Mouse (Mus musculus): ENCODE measurements around the gene Cars. TPM values are rescaled to one million over a fixed set of nuclear protein-coding genes. Genes with fewer than 3 reads are reported as not detected.
"Not testable (repeated sequence)": the region's sequence is repeated elsewhere in the genome, so short reads cannot be mapped to it uniquely, and the experiment has no call there.

Cars gene
- 19.3 and 21.1 TPM in 2 replicates for polyA plus RNA-seq (2015; fragmentation: Nextera tagmentation; extraction: Ambion mirVana)

DNA sequence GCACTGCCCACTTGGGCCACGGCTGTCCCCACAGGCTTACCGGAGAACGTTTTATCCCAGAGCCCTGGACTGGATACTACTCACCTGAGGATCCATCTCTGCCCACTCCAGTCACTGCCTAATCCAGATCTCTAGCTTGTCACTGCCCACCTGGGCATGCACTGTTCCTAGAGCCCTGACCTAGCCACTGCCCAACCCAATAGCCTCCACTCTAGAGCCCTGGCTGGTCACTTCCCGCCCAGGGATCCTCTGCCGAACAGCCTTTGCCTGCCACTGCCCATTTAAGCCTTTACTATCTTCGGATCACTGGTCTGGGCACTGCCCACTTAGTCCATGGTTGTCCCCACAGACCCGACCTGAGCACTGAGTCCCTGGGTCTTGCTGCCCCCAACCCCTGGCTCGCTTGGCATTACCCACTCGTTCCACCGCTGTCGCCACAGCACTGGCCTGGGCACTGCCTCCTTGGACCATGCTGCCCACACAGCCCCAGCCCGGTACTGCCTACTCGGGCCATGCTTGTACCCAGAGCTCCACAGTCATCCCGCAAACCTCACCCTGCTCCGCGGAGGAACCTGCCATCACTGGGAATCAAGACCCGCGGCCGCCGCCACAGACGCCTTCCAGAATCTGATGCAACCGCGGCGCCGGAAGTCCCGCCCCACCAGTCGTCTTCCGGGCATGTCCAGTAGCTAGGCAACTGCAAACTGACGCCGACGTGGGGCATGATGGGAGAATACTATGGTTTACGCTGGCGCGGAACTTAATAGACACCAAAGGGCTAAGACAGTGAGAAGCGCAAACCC lies at the start of gene Cars:
TSS of gene Cars (minus strand) at position 663 of the 803 bp plus-strand sequence.
- H3K9ac ChIP-seq (ENCODE audit: low read depth, low read length) = peak within 1 kb of the TSS; percentile 86
- no peak for TF ChIP-seq CTCF (IDR thresholded peaks at IDR 0.05; ENCODE audit: low read depth)
- peak; percentile 97 for ATAC-seq
- H3K9me3 ChIP-seq (ENCODE audit: control insufficient read depth) = no peaks in the 10 kb centered on the region
- 1% methylated on average over 35 of the region's 35 CpGs for WGBS
- peak within 1 kb of the TSS; percentile 93 for H3K4me3 ChIP-seq (ENCODE audit: low read depth, low read length)
- H3K4me2 ChIP-seq (replicated peaks; ENCODE audit: low read depth) = peak within 1 kb of the TSS; percentile 88
- peaks cover 7% of the 10 kb centered on the region for H3K4me1 ChIP-seq (replicated peaks; ENCODE audit: control insufficient read depth, insufficient read depth, low read length)
- H3K27ac ChIP-seq (ENCODE audit: low read depth, low read length) = no peak within 1 kb of the TSS
- H3K36me3 ChIP-seq (ENCODE audit: control insufficient read depth, insufficient read depth) = peaks cover 8% of the 10 kb centered on the region; the same call in 1 of the 2 replicates
- no peaks in the 10 kb centered on the region for H3K27me3 ChIP-seq (replicated peaks; ENCODE audit: control insufficient read depth, insufficient read depth, low read length)

DNA sequence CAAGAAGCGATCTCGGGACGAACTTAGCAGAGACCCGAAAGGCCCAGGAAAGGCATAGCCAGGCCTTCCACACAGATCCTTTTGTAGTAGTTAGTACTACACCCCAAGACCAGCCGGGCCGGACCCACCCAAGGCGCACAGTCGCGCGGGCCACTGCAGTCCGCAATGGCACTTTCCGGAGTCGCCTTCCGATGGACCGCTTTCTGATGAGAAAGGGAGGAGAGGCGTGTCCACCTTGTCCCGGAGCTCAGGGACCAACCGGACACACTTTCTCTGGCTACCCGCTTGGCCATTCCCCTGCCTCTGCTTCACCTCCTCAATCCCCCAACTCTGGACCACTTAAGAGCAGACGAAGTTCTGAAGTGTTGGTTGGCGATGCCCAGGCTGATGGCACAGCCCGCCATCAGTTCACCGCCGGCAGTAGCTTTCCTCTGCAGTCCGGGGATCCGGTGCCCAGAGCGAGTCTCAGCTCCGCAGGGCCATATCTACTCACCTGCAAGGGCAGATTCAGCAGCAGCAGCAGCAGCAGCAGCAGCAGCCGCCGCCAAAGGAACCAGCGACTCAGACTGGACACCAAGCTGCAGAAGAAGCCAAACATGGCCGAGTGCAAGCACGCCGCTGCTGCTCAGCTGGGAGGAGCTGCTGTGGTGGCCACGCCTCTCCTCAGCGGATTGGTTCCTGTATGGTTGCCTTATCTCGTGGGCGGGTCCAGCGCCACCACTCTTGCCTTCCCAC lies 49.3 kb upstream of the Cars start, which contains the start of gene Tnfrsf22:
TSS of gene Tnfrsf22 (minus strand) at position 628 of the 735 bp plus-strand sequence.
- peak; percentile 83 for ATAC-seq
- peak within 1 kb of the TSS; percentile 94 for H3K4me2 ChIP-seq (replicated peaks; ENCODE audit: low read depth)
- H3K4me1 ChIP-seq (replicated peaks; ENCODE audit: control insufficient read depth, insufficient read depth, low read length) = no peaks in the 10 kb centered on the region
- H3K9me3 ChIP-seq (ENCODE audit: control insufficient read depth) = no peaks in the 10 kb centered on the region
- WGBS = 3% methylated on average over 39 of the region's 39 CpGs
- H3K36me3 ChIP-seq (ENCODE audit: control insufficient read depth, insufficient read depth) = no peaks in the 10 kb centered on the region
- H3K4me3 ChIP-seq (ENCODE audit: low read depth, low read length) = peak within 1 kb of the TSS; percentile 52
- H3K27ac ChIP-seq (ENCODE audit: low read depth, low read length) = no peak within 1 kb of the TSS
- no peaks in the 10 kb centered on the region for H3K27me3 ChIP-seq (replicated peaks; ENCODE audit: control insufficient read depth, insufficient read depth, low read length)
- peak within 1 kb of the TSS; percentile 40; the same call in 1 of the 2 replicates for H3K9ac ChIP-seq (ENCODE audit: low read depth, low read length)
- no peak for TF ChIP-seq CTCF (IDR thresholded peaks at IDR 0.05; ENCODE audit: low read depth)

DNA sequence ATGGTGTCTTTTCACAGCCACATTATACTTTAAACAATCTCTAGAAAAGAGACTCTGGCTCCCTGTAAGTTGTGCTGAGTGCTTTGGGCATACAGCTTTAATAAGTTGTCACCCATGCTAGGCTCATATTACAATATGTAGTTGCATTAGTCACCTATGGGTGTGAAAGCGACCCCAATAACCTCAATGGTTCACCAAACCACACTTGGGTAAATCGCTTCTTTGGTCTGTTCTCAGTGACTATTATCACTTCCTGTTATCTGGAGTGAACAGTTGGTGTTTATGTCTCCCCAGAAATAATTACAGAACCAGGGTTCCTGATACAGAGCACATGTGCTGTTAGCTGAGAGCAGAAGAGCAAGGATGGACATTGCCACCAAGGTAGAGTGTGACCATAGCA lies 44.1 kb upstream of the Cars start:
- H3K9me3 ChIP-seq (ENCODE audit: control insufficient read depth); H3K27me3 ChIP-seq (replicated peaks; ENCODE audit: control insufficient read depth, insufficient read depth, low read length); H3K4me1 ChIP-seq (replicated peaks; ENCODE audit: control insufficient read depth, insufficient read depth, low read length); ATAC-seq; H3K36me3 ChIP-seq (ENCODE audit: control insufficient read depth, insufficient read depth); H3K27ac ChIP-seq (ENCODE audit: low read depth, low read length); H3K4me3 ChIP-seq (ENCODE audit: low read depth, low read length); H3K4me2 ChIP-seq (replicated peaks; ENCODE audit: low read depth); H3K9ac ChIP-seq (ENCODE audit: low read depth, low read length): not testable (repeated sequence)
- 88% methylated on average over 2 of the region's 2 CpGs for WGBS

DNA sequence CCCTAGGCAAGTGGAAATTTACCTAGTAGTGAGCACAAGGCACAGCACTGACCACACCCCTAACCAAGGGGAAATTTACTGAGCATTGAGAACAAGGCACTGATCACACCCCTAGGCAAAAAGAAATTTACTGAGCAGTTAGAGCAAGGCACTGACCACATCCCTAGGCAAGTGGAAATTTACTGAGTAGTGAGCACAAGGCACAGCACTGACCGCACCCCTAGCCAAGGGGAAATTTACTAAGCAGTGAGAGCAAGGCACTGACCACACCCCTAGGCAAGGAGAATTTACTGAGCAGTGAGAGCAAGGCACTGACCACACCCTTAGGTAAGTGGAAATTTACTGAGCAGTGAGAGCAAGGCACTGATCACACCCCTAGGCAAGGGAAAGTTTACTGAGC lies 36.8 kb upstream of the Cars start:
- Histone ChIP-seq H3K9me3 (ENCODE audit: control insufficient read depth) (no peaks in the 10 kb centered on the region), H3K4me1 (replicated peaks; ENCODE audit: control insufficient read depth, insufficient read depth, low read length) (no peaks in the 10 kb centered on the region), H3K27ac (ENCODE audit: low read depth, low read length) (no peak overlapping the region), H3K4me2 (replicated peaks; ENCODE audit: low read depth) (no peak overlapping the region), H3K9ac (ENCODE audit: low read depth, low read length) (no peak overlapping the region), H3K27me3 (replicated peaks; ENCODE audit: control insufficient read depth, insufficient read depth, low read length) (no peaks in the 10 kb centered on the region), H3K36me3 (ENCODE audit: control insufficient read depth, insufficient read depth) (no peaks in the 10 kb centered on the region), H3K4me3 (ENCODE audit: low read depth, low read length) (no peak overlapping the region)
- TF ChIP-seq CTCF (IDR thresholded peaks at IDR 0.05; ENCODE audit: low read depth) = no peak
- no peak for ATAC-seq
- WGBS = 93% methylated on average over 1 of the region's 1 CpGs

DNA sequence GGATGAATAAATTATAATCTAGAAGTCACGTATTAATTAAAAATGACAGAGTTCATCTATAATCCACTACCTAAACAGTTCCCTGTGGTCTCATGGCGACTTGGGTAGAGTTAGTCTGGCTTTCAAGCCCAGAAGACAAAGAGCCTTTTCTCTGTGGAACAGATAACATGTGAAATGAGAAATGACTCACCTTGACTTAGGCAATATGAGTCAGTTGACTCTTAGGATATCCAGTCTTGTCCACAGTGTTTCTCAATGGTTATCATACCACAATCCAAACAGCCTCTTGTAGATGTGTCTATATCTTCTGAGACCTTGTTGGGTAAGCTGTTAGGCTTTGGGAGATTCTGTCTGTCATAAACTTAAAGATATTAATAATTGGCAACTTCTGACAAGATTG lies 31.6 kb upstream of the Cars start:
- H3K4me3 ChIP-seq (ENCODE audit: low read depth, low read length) = no peak overlapping the region
- H3K27me3 ChIP-seq (replicated peaks; ENCODE audit: control insufficient read depth, insufficient read depth, low read length) = no peaks in the 10 kb centered on the region
- no peak for ATAC-seq
- H3K9ac ChIP-seq (ENCODE audit: low read depth, low read length) = no peak overlapping the region
- WGBS = 49% methylated on average over 2 of the region's 2 CpGs
- no peaks in the 10 kb centered on the region for H3K36me3 ChIP-seq (ENCODE audit: control insufficient read depth, insufficient read depth)
- H3K27ac ChIP-seq (ENCODE audit: low read depth, low read length) = no peak overlapping the region
- no peaks in the 10 kb centered on the region for H3K9me3 ChIP-seq (ENCODE audit: control insufficient read depth)
- no peaks in the 10 kb centered on the region for H3K4me1 ChIP-seq (replicated peaks; ENCODE audit: control insufficient read depth, insufficient read depth, low read length)
- TF ChIP-seq CTCF (IDR thresholded peaks at IDR 0.05; ENCODE audit: low read depth) = no peak
- no peak overlapping the region for H3K4me2 ChIP-seq (replicated peaks; ENCODE audit: low read depth)

DNA sequence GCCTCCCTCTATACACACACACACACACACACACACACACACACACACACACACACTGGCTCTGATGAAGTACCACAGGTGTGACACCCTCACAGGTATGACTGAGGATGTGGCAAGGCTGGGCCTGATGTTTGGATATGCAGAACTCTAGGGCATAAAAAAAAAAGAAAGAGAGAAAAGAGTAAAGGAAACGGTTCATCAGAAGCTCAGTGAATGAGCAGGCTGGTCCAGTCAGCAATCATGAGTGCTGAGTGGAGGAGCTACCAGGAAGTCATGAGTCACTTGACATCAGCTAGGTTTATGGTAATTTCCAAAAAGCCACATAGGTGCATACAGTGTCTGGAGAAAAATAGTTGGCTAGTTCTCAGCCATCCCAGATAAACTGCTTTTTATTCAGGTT lies 29.6 kb upstream of the Cars start:
- H3K27me3 ChIP-seq (replicated peaks; ENCODE audit: control insufficient read depth, insufficient read depth, low read length) = no peaks in the 10 kb centered on the region
- no peaks in the 10 kb centered on the region for H3K4me1 ChIP-seq (replicated peaks; ENCODE audit: control insufficient read depth, insufficient read depth, low read length)
- no peak for TF ChIP-seq CTCF (IDR thresholded peaks at IDR 0.05; ENCODE audit: low read depth)
- no peak overlapping the region for H3K27ac ChIP-seq (ENCODE audit: low read depth, low read length)
- no peaks in the 10 kb centered on the region for H3K36me3 ChIP-seq (ENCODE audit: control insufficient read depth, insufficient read depth)
- H3K9me3 ChIP-seq (ENCODE audit: control insufficient read depth) = no peaks in the 10 kb centered on the region
- no peak overlapping the region for H3K4me2 ChIP-seq (replicated peaks; ENCODE audit: low read depth)
- H3K4me3 ChIP-seq (ENCODE audit: low read depth, low read length) = no peak overlapping the region
- no peak overlapping the region for H3K9ac ChIP-seq (ENCODE audit: low read depth, low read length)
- no peak for ATAC-seq
- 15% methylated on average over 1 of the region's 1 CpGs for WGBS
